Mouse (Mus musculus) liver, adult 2 months (tissue): ENCODE measurements around the gene Siglece. TPM values are rescaled to one million over a fixed set of nuclear protein-coding genes. Genes with fewer than 3 reads are reported as not detected.
"Not testable (repeated sequence)": the region's sequence is repeated elsewhere in the genome, so short reads cannot be mapped to it uniquely, and the experiment has no call there.

ENCODE experiments used
- DNase-seq: peaks from one replicate; pipeline ENCODE4 v3.0.0-alpha.2; 2011; ENCODE audit warnings: low read depth, low spot score; ENCODE audit errors: extremely low read depth
- H3K27ac ChIP-seq: fragments of 200-500 bp; replicated peaks from 2 replicates; pipeline ENCODE4 v1.5.1; 2012; ENCODE audit warnings: low read depth, mild to moderate bottlenecking, control low read depth, inconsistent platforms, low read length; ENCODE audit not compliant: insufficient read depth
- H3K27me3 ChIP-seq: fragments of 200-500 bp; 2 replicates; pipeline ENCODE4 v1.6.1; 2012; ENCODE audit warnings: mild to moderate bottlenecking, moderate library complexity, low read length, inconsistent platforms; ENCODE audit not compliant: control insufficient read depth, insufficient read depth
- H3K36me3 ChIP-seq: fragments of 200-500 bp; 2 replicates; pipeline ENCODE4 v1.6.1; 2012; ENCODE audit warnings: low read length, inconsistent platforms; ENCODE audit not compliant: control insufficient read depth, insufficient read depth
- H3K4me1 ChIP-seq: fragments of 200-500 bp; 2 replicates; pipeline ENCODE4 v1.6.1; 2011; ENCODE audit warnings: low read length; ENCODE audit not compliant: control insufficient read depth, insufficient read depth
- H3K4me3 ChIP-seq: fragments of 200-500 bp; 2 replicates; pipeline ENCODE4 v1.5.1; 2011; ENCODE audit warnings: low read depth, mild to moderate bottlenecking, control low read depth, low read length, moderate library complexity; ENCODE audit not compliant: insufficient read depth
- H3K79me2 ChIP-seq: fragments of 200-500 bp; 2 replicates; pipeline ENCODE4 v1.6.1; 2012; ENCODE audit warnings: inconsistent platforms, mild to moderate bottlenecking, low read length, moderate library complexity; ENCODE audit not compliant: control insufficient read depth, insufficient read depth
- H3K9ac ChIP-seq: fragments of 200-500 bp; 2 replicates; pipeline ENCODE4 v1.6.1; 2012; ENCODE audit warnings: low read depth, mild to moderate bottlenecking, control low read depth, inconsistent platforms, low read length
- CTCF ChIP-seq: fragments of 200-500 bp; IDR thresholded peaks from 2 replicates; pipeline ENCODE4 v1.5.1; 2011; ENCODE audit warnings: low read depth, low read length, control low read depth
- POLR2A ChIP-seq: fragments of 200-500 bp; IDR thresholded peaks from 2 replicates; pipeline ENCODE4 v1.6.1; 2011; ENCODE audit warnings: low read length, control low read depth; ENCODE audit not compliant: insufficient read depth; ENCODE audit errors: extremely low read depth
- WGBS: fragments of 180-500 bp; shearing (Covaris S2); methylation state at CpG from one replicate; pipeline ENCODE4 v1.1.7; 2018; 5-methylcytosine and 5-hydroxymethylcytosine counted together
- polyA plus RNA-seq: library from polyadenylated mRNA; depleted of rRNA; stranded (reverse); fragments of >200 nt; gene quantifications from 2 replicates; pipeline ENCODE4 v1.2.3, GENCODE M21; 2012
- total RNA-seq: library from RNA; depleted of rRNA; stranded (reverse); fragments of >200 nt; gene quantifications from 2 replicates; pipeline ENCODE4 v1.2.3, GENCODE M21; 2014

Gene Siglece
- total and polyA plus RNA-seq, 2 experiments: 2.1 to 4.5 TPM

GRCm38 (mm10) chr7:43675091-43675490 is 15.1 kb upstream of the Siglece start:
- Histone ChIP-seq H3K27me3 (no peaks in the 10 kb centered on the region), H3K79me2 (no peaks in the 10 kb centered on the region; the same call in 1 of the 2 replicates), H3K9ac (no peak overlapping the region), H3K4me1 (peaks cover 7% of the 10 kb centered on the region), H3K36me3 (peaks cover 3% of the 10 kb centered on the region; the same call in 1 of the 2 replicates), H3K27ac (no peak overlapping the region), H3K4me3 (no peak overlapping the region)
- TF ChIP-seq POLR2A (no peak), CTCF (no peak)
- 95% methylated on average over 32 of the region's 32 CpGs for WGBS
- no peak for DNase-seq

GRCm38 (mm10) chr7:43672581-43673260 is 12.8 kb upstream of the Siglece start:
- no peaks in the 10 kb centered on the region for H3K27me3 ChIP-seq
- peaks cover 7% of the 10 kb centered on the region for H3K4me1 ChIP-seq
- peaks cover 3% of the 10 kb centered on the region; the same call in 1 of the 2 replicates for H3K36me3 ChIP-seq
- peak overlapping the region; percentile 52 for H3K4me3 ChIP-seq
- H3K27ac ChIP-seq: no peak overlapping the region
- no peak for DNase-seq
- WGBS: 22% methylated on average over 10 of the region's 10 CpGs
- no peaks in the 10 kb centered on the region; the same call in 1 of the 2 replicates for H3K79me2 ChIP-seq
- H3K9ac ChIP-seq: peak overlapping the region; percentile 66
- no peak for TF ChIP-seq CTCF
- no peak for TF ChIP-seq POLR2A

- peak within 1 kb of the TSS; percentile 45 for H3K27ac ChIP-seq
- peak within 1 kb of the TSS; percentile 52 for H3K4me3 ChIP-seq
- DNase-seq: peak; percentile 98
- H3K4me1 ChIP-seq: peaks cover 7% of the 10 kb centered on the region
- no peaks in the 10 kb centered on the region; the same call in 1 of the 2 replicates for H3K79me2 ChIP-seq
- no peaks in the 10 kb centered on the region for H3K27me3 ChIP-seq
- peak within 1 kb of the TSS; percentile 66 for H3K9ac ChIP-seq
- WGBS: under 1% methylated on average over 26 of the region's 26 CpGs
- TF ChIP-seq CTCF (no peak), POLR2A (0 out of 2 replicates have a peak, but pooled peaks have one; percentile 12)
- H3K36me3 ChIP-seq: peaks cover 3% of the 10 kb centered on the region; the same call in 1 of the 2 replicates
Measured at GRCm38 (mm10) chr7:43671809-43672580, 12.0 kb upstream of the Siglece start, which contains the start of gene Ctu1. Gene Ctu1 (plus strand): TSS chr7:43672016.

- TF ChIP-seq CTCF (no peak), POLR2A (no peak)
- H3K9ac ChIP-seq: no peak overlapping the region
- no peak overlapping the region for H3K4me3 ChIP-seq
- no peaks in the 10 kb centered on the region for H3K27me3 ChIP-seq
- H3K27ac ChIP-seq: peak overlapping the region; percentile 45
- H3K79me2 ChIP-seq: no peaks in the 10 kb centered on the region; the same call in 1 of the 2 replicates
- 67% methylated on average over 11 of the region's 11 CpGs for WGBS
- H3K4me1 ChIP-seq: peaks cover 7% of the 10 kb centered on the region
- peaks cover 3% of the 10 kb centered on the region; the same call in 1 of the 2 replicates for H3K36me3 ChIP-seq
- peak; percentile 26 for DNase-seq
Measured at GRCm38 (mm10) chr7:43671064-43671808, 11.3 kb upstream of the Siglece start.

GRCm38 (mm10) chr7:43668582-43668981 is 8.6 kb upstream of the Siglece start:
- H3K27me3 ChIP-seq: no peaks in the 10 kb centered on the region
- H3K9ac ChIP-seq: no peak overlapping the region
- no peaks in the 10 kb centered on the region for H3K79me2 ChIP-seq
- no peaks in the 10 kb centered on the region for H3K36me3 ChIP-seq
- DNase-seq: no peak
- no peak for TF ChIP-seq CTCF
- peaks cover 7% of the 10 kb centered on the region for H3K4me1 ChIP-seq
- no peak overlapping the region for H3K4me3 ChIP-seq
- no peak overlapping the region for H3K27ac ChIP-seq
- 27% methylated on average over 3 of the region's 3 CpGs for WGBS

GRCm38 (mm10) chr7:43667221-43667620 is 7.3 kb upstream of the Siglece start:
- H3K4me1 ChIP-seq, H3K27me3 ChIP-seq, H3K27ac ChIP-seq, H3K79me2 ChIP-seq, H3K9ac ChIP-seq, H3K36me3 ChIP-seq, H3K4me3 ChIP-seq: not testable (repeated sequence)
- DNase-seq: peak; percentile 61
- WGBS: 19% methylated on average over 4 of the region's 4 CpGs
